Mouse (Mus musculus) bone marrow macrophage, adult 2 months (primary cell): ENCODE data around the gene Gm17268. TPM values are rescaled to one million over a fixed set of nuclear protein-coding genes. Genes with fewer than 3 reads are reported as not detected.

Experiments used
- H3K27ac ChIP-seq: 2 replicates; pipeline ENCODE4 v1.5.1; 2012; ENCODE audit warnings: low read depth, low read length; ENCODE audit not compliant: insufficient read depth
- H3K4me1 ChIP-seq: 2 replicates; pipeline ENCODE4 v1.6.1; 2012; ENCODE audit warnings: low read length; ENCODE audit not compliant: control insufficient read depth, insufficient read depth
- H3K4me3 ChIP-seq: 2 replicates; pipeline ENCODE4 v1.5.1; 2012; ENCODE audit warnings: mild to moderate bottlenecking, low read length, moderate library complexity; ENCODE audit not compliant: insufficient read depth
- CTCF ChIP-seq: IDR thresholded peaks from 2 replicates; pipeline ENCODE4 v1.5.1; 2012; ENCODE audit warnings: low read depth, mild to moderate bottlenecking, low read length, moderate library complexity
- POLR2A ChIP-seq: IDR thresholded peaks from 2 replicates; pipeline ENCODE4 v1.6.1; 2012; ENCODE audit warnings: mild to moderate bottlenecking, low read depth, low read length, borderline replicate concordance
- polyA plus RNA-seq: library from polyadenylated mRNA; stranded (reverse); fragments of >200 nt; gene quantifications from 2 replicates; pipeline ENCODE4 v1.2.4, GENCODE M21; 2012; ENCODE audit not compliant: missing spikeins, insufficient read depth, insufficient read length

Gene Gm17268
- polyA plus RNA-seq, 1 experiment, result not detected

DNA sequence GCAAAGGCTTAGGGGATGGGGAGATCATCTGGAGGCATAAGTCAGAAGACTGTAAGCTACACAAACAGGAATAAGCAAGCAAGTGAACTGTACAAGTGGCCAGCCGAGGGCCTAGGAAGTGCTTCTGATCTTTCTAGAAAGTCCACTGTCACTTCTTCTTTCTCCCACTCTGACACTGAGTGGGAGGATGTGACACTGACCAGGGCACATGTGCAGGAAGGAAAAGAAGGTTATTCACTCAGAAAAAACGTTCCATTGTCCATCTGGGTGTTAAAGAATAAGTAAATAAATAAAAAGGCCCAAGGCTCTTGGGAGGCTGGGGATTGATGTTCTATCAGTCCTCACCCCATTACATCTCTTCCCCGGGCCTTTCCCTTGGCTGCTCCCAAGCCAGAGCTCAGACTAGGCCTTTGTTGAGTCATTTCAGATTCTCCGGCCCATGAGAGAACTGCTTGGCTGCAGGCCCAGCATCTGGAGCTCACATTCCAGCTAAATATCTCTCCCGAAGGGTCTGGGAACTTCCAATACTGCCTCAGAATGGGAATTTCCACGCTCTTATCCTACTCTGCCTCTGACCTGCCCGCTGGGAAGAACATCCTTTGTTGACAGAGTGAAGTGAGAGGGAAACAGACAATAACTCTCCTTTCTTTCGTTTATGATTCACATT is 5.6 kb downstream of the Gm17268 start:
- Histone ChIP-seq H3K27ac (no peak overlapping the region), H3K4me1 (peaks cover 43% of the 10 kb centered on the region), H3K4me3 (no peak overlapping the region)
- no peak for TF ChIP-seq CTCF
- no peak for TF ChIP-seq POLR2A

- TF ChIP-seq POLR2A, result no peak
- TF ChIP-seq CTCF, result peak; percentile 19; the same call in 1 of the 2 replicates
- peaks cover 43% of the 10 kb centered on the region for H3K4me1 ChIP-seq
- no peak overlapping the region for H3K27ac ChIP-seq
- no peak overlapping the region for H3K4me3 ChIP-seq
These were observed 6.2 kb downstream of the Gm17268 start for GRCm38 (mm10) chr11:82032136-82032535.

GRCm38 (mm10) chr11:82030171-82030570 is 8.2 kb downstream of the Gm17268 start:
- Histone ChIP-seq H3K4me3 (no peak overlapping the region), H3K27ac (no peak overlapping the region), H3K4me1 (peaks cover 29% of the 10 kb centered on the region)
- TF ChIP-seq POLR2A (no peak), CTCF (no peak)

DNA sequence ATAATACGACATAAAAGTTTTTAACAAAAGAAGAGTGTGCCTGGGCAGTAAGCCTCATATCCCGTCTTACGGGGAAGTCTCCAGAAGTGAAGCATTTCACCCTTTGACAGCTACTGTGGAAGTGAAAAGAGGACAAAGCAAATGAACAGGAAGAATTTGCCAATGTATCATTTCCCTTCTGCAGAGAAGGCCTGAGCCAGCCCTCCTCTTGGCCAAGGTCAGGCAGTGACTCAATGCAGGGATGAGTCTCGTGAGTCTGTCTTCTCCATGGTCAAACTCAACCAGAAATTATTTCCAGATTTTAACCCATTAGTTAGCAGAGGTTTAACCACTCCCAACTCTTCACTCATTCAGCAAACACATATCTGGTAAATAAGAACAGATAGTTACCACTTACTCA is 14.6 kb downstream of the Gm17268 start:
- peaks cover 43% of the 10 kb centered on the region for H3K4me1 ChIP-seq
- H3K27ac ChIP-seq, result peak overlapping the region; percentile 62
- TF ChIP-seq CTCF, result no peak
- TF ChIP-seq POLR2A, result no peak
- no peak overlapping the region for H3K4me3 ChIP-seq

GRCm38 (mm10) chr11:82022504-82023056 is 15.8 kb downstream of the Gm17268 start:
- Histone ChIP-seq H3K27ac (peak overlapping the region; percentile 62), H3K4me1 (peaks cover 43% of the 10 kb centered on the region), H3K4me3 (0 out of 2 replicates have a peak overlapping the region, but pooled peaks have one; percentile 24)
- TF ChIP-seq CTCF, result no peak
- TF ChIP-seq POLR2A, result no peak

DNA sequence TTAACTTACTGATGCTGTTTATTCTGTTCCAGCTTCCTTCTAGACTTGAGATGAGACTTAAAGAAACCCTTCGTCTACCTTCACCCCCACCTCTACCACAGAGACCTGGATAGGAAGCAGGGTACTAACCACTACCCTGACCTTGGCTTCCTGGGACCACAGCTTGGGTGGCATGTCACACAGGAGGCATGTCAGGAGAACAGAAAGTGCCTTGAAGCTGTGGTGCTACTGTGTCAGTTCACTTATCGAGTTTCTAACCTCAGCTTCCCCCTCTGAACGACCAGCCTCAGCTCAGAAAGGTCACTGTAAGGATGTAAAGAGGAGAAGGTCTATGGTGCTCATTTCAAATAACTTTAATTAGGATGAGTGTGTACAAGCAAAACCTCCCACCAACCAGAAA is 17.0 kb downstream of the Gm17268 start:
- H3K4me3 ChIP-seq, result no peak overlapping the region
- peaks cover 52% of the 10 kb centered on the region for H3K4me1 ChIP-seq
- no peak overlapping the region for H3K27ac ChIP-seq
- TF ChIP-seq POLR2A, result no peak
- no peak for TF ChIP-seq CTCF

- Histone ChIP-seq H3K4me1 (peaks cover 67% of the 10 kb centered on the region), H3K4me3 (no peak overlapping the region), H3K27ac (no peak overlapping the region)
- TF ChIP-seq POLR2A (no peak), CTCF (no peak)
These were observed 18.6 kb downstream of the Gm17268 start for GRCm38 (mm10) chr11:82019793-82020192.

DNA sequence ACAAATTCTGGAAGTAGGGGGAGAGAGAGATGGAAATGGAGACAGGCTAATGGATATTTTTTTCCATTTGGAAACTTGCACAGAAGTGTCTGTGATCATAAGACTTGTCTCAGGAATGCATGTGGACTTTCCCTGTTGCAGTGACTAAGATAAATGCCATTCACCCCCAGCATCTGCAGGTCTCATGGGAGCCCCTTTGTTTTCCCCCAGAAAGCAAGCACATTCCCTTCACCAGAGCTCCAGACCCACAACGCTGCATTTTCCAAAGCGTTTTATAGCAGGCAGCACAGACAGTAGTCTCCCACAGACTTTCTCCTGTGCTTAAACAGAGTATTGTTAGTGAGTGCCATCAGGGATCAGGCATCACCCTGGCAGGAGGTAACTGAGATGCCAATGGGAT is 19.0 kb downstream of the Gm17268 start:
- no peak overlapping the region for H3K27ac ChIP-seq
- peaks cover 68% of the 10 kb centered on the region for H3K4me1 ChIP-seq
- no peak overlapping the region for H3K4me3 ChIP-seq
- TF ChIP-seq POLR2A (no peak), CTCF (no peak)

DNA sequence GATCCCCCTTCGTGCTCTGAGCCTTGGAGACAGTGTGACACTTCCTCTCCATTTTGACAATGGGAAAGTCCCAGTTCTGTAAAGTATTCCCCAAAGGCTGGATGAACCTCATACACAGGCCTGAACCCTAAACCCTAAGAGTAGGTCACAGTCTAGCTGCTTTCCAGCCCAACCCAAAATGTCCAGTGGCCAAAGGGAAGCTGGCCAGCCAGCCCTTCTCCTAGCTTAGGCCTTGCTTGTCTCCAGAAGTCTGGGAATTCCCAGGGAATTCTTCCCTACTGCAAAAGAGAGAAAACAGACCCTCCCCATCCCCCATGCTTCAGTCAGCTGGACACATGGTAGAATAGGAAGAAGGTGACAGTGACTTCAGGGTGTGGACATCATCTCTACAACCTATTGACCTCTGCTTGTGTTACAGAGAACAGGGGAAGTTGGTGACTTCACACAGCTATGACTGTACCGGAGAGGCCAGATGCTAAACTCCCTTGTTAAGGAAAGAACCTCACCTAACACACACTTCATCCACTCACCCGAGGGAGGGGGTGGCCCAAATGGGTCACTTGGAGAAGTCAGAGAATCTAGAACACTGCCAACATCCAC is 22.1 kb downstream of the Gm17268 start:
- no peak overlapping the region for H3K27ac ChIP-seq
- H3K4me1 ChIP-seq, result peaks cover 48% of the 10 kb centered on the region
- no peak overlapping the region for H3K4me3 ChIP-seq
- TF ChIP-seq CTCF (no peak), POLR2A (no peak)

GRCm38 (mm10) chr11:82015066-82015465 is 23.3 kb downstream of the Gm17268 start:
- Histone ChIP-seq H3K27ac (no peak overlapping the region), H3K4me3 (no peak overlapping the region), H3K4me1 (peaks cover 50% of the 10 kb centered on the region)
- TF ChIP-seq POLR2A (no peak), CTCF (no peak)

- H3K4me3 ChIP-seq, result no peak overlapping the region
- TF ChIP-seq POLR2A (no peak), CTCF (no peak)
- no peak overlapping the region for H3K27ac ChIP-seq
- peaks cover 55% of the 10 kb centered on the region for H3K4me1 ChIP-seq
These were observed 24.6 kb downstream of the Gm17268 start for GRCm38 (mm10) chr11:82013756-82014155.
